Mouse (Mus musculus) liver, embryonic 14.5 days (tissue): ENCODE data around the gene Yju2. TPM values are rescaled to one million over a fixed set of nuclear protein-coding genes. Genes with fewer than 3 reads are reported as not detected.

ENCODE experiments used
- ATAC-seq: fragments of 200-750 bp; cut with Nextera tagmentation; 2 replicates; pipeline ENCODE4 v1.8.0; 2017; ENCODE audit warnings: moderate number of reproducible peaks, mild to moderate bottlenecking, moderate library complexity; ENCODE audit not compliant: insufficient read depth
- DNase-seq, 3 experiments: peaks; one replicate each; pipeline ENCODE4 v3.0.0-alpha.2; 2012 to 2013; ENCODE audit warnings: low read depth in 3 of 3, low spot score in 3 of 3
- H3K27ac ChIP-seq: fragments of 300-500 bp; sonication (generic); 2 replicates; pipeline ENCODE4 v1.5.1; 2014; ENCODE audit warnings: moderate library complexity, mild to moderate bottlenecking, control low read depth, inconsistent platforms
- H3K27me3 ChIP-seq: fragments of 300-500 bp; sonication (generic); 2 replicates; pipeline ENCODE4 v1.6.1; 2014; ENCODE audit warnings: mild to moderate bottlenecking, low read length, moderate library complexity; ENCODE audit not compliant: control insufficient read depth, insufficient read depth
- H3K36me3 ChIP-seq: fragments of 300-500 bp; sonication (generic); replicated peaks from 2 replicates; pipeline ENCODE4 v1.6.1; 2014; ENCODE audit warnings: low read depth; ENCODE audit not compliant: control insufficient read depth, insufficient read depth
- H3K4me1 ChIP-seq, 2 experiments: fragments of 200-500 bp in 1 of 2; fragments of 300-500 bp in 1 of 2; sonication (generic) in 1 of 2; replicated peaks; 2 replicates each; pipeline ENCODE4 v1.6.1; 2012 to 2014; ENCODE audit warnings: antibody characterized with exemption in 1 of 2, inconsistent platforms in 1 of 2, low read length in 1 of 2; ENCODE audit not compliant: control insufficient read depth in 2 of 2, insufficient read depth in 2 of 2
- H3K4me2 ChIP-seq: fragments of 300-500 bp; sonication (generic); 2 replicates; pipeline ENCODE4 v1.6.1; 2014; ENCODE audit warnings: low read depth, mild to moderate bottlenecking, control low read depth, moderate library complexity
- H3K4me3 ChIP-seq, 2 experiments: fragments of 200-500 bp in 1 of 2; fragments of 300-500 bp in 1 of 2; sonication (generic) in 1 of 2; 2 replicates each; pipeline ENCODE4 v1.5.1; 2012 to 2014; ENCODE audit warnings: low read depth in 2 of 2, low read length in 2 of 2, mild to moderate bottlenecking in 2 of 2, control low read depth in 1 of 2, inconsistent platforms in 1 of 2, moderate library complexity in 1 of 2; ENCODE audit not compliant: insufficient read depth in 1 of 2
- H3K9ac ChIP-seq: fragments of 300-500 bp; sonication (generic); replicated peaks from 2 replicates; pipeline ENCODE4 v1.6.1; 2014; ENCODE audit warnings: mild to moderate bottlenecking, control low read depth, moderate library complexity
- H3K9me3 ChIP-seq: fragments of 300-500 bp; sonication (generic); 2 replicates; pipeline ENCODE4 v1.6.1; 2016; ENCODE audit warnings: low read length, mixed read lengths; ENCODE audit not compliant: control insufficient read depth
- CTCF ChIP-seq: IDR thresholded peaks from 2 replicates; pipeline ENCODE4 v1.5.1; 2016; ENCODE audit warnings: antibody characterized with exemption, low read depth, control low read depth
- EP300 ChIP-seq: IDR thresholded peaks from 2 replicates; pipeline ENCODE4 v1.6.1; 2016; ENCODE audit warnings: antibody characterized with exemption, low read depth
- WGBS: fragments of 180-500 bp; shearing (Covaris S2); extraction: QIAGEN DNeasy Blood & Tissue Kit; methylation state at CpG from one replicate; pipeline ENCODE4 v1.1.7; 2014; ENCODE audit not compliant: insufficient replicate concordance; 5-methylcytosine and 5-hydroxymethylcytosine counted together
- polyA plus RNA-seq, 2 experiments: library from polyadenylated mRNA; depleted of rRNA in 1 of 2; stranded (reverse) in 1 of 2; unstranded in 1 of 2; fragments of >200 nt; fragmentation: Nextera tagmentation in 1 of 2; extraction: Ambion mirVana in 1 of 2; gene quantifications; 2 replicates each; pipeline versions ENCODE4 v1.2.1 to v1.2.3; 2012 to 2014

The Yju2 gene
- polyA plus RNA-seq, 2 experiments, result 5.1 to 5.2 TPM

GRCm38 (mm10) chr17:55976255-55976862 is 17.5 kb downstream of the Yju2 start:
- H3K4me2 ChIP-seq, result no peak overlapping the region
- WGBS, result 14% methylated on average over 13 of the region's 13 CpGs

GRCm38 (mm10) chr17:55977301-55977700 is 18.4 kb downstream of the Yju2 start:
- Histone ChIP-seq H3K9ac (no peak overlapping the region), H3K36me3 (no peaks in the 10 kb centered on the region), H3K4me3 (no peak overlapping the region), H3K4me1 (0 out of 4 replicates have a peak, but pooled peaks cover 0 to 4% of the 10 kb centered on the region in 2 experiments), H3K9me3 (no peaks in the 10 kb centered on the region), H3K27ac (no peak overlapping the region), H3K27me3 (no peaks in the 10 kb centered on the region; the same call in 1 of the 2 replicates), H3K4me2 (no peak overlapping the region)
- no peak for ATAC-seq
- no peak for DNase-seq
- TF ChIP-seq EP300 (no peak), CTCF (no peak)
- WGBS, result 35% methylated on average over 3 of the region's 3 CpGs

More at GRCm38 (mm10) chr17:55976255-55976862, 17.5 kb downstream of the Yju2 start:
- Histone ChIP-seq H3K36me3 (no peaks in the 10 kb centered on the region), H3K9me3 (no peaks in the 10 kb centered on the region), H3K27ac (no peak overlapping the region), H3K4me1 (0 out of 4 replicates have a peak, but pooled peaks cover 0 to 4% of the 10 kb centered on the region in 2 experiments), H3K4me3 (no peak overlapping the region), H3K27me3 (peaks cover 5% of the 10 kb centered on the region), H3K9ac (no peak overlapping the region)
- DNase-seq (no peak), ATAC-seq (peak; percentile 51)
- TF ChIP-seq CTCF, result peak; percentile 78
- no peak for TF ChIP-seq EP300

GRCm38 (mm10) chr17:55986030-55986961 is 27.4 kb downstream of the Yju2 start, which contains the start of gene Fsd1:
TSS of gene Fsd1 (plus strand) at chr17:55986509.
- Histone ChIP-seq H3K27ac (no peak within 1 kb of the TSS), H3K4me1 (no peaks in the 10 kb centered on the region), H3K9ac (no peak within 1 kb of the TSS), H3K27me3 (peaks cover 10% of the 10 kb centered on the region), H3K4me2 (no peak within 1 kb of the TSS), H3K36me3 (no peaks in the 10 kb centered on the region), H3K4me3 (no peak within 1 kb of the TSS), H3K9me3 (no peaks in the 10 kb centered on the region)
- 7% methylated on average over 30 of the region's 35 CpGs for WGBS
- ATAC-seq (no peak), DNase-seq (no peak)
- TF ChIP-seq EP300 (no peak), CTCF (no peak)

GRCm38 (mm10) chr17:55990278-55990898 is 31.5 kb downstream of the Yju2 start:
- no peak overlapping the region for H3K9ac ChIP-seq
- peaks cover 10% of the 10 kb centered on the region for H3K27me3 ChIP-seq
- ATAC-seq (0 out of 2 replicates have a peak, but pooled peaks have one; percentile 23), DNase-seq (no peak)
- H3K9me3 ChIP-seq, result no peaks in the 10 kb centered on the region
- no peak overlapping the region for H3K27ac ChIP-seq
- 59% methylated on average over 8 of the region's 8 CpGs for WGBS
- no peaks in the 10 kb centered on the region for H3K4me1 ChIP-seq
- no peak overlapping the region for H3K4me3 ChIP-seq
- no peaks in the 10 kb centered on the region for H3K36me3 ChIP-seq
- no peak for TF ChIP-seq EP300
- TF ChIP-seq CTCF, result no peak
- H3K4me2 ChIP-seq, result no peak overlapping the region

- Histone ChIP-seq H3K27ac (no peak overlapping the region), H3K4me1 (no peaks in the 10 kb centered on the region), H3K27me3 (no peaks in the 10 kb centered on the region), H3K4me3 (no peak overlapping the region), H3K36me3 (no peaks in the 10 kb centered on the region), H3K9ac (no peak overlapping the region), H3K9me3 (no peaks in the 10 kb centered on the region), H3K4me2 (no peak overlapping the region)
- 77% methylated on average over 15 of the region's 15 CpGs for WGBS
- TF ChIP-seq CTCF (no peak), EP300 (no peak)
- ATAC-seq (no peak), DNase-seq (no peak)
These were observed 37.1 kb downstream of the Yju2 start for GRCm38 (mm10) chr17:55996007-55996406.
